Mouse (Mus musculus) kidney, adult 18-20 months (tissue): Measurements from ENCODE around the gene 9830107B12Rik.

ENCODE experiments used
- DNase-seq: peaks from one replicate; pipeline ENCODE4 v3.0.0; 2021

9830107B12Rik gene

GRCm38 (mm10) chr17:48093286-48093817 lies 52.7 kb downstream of the 9830107B12Rik start:
- no peak for DNase-seq

DNA sequence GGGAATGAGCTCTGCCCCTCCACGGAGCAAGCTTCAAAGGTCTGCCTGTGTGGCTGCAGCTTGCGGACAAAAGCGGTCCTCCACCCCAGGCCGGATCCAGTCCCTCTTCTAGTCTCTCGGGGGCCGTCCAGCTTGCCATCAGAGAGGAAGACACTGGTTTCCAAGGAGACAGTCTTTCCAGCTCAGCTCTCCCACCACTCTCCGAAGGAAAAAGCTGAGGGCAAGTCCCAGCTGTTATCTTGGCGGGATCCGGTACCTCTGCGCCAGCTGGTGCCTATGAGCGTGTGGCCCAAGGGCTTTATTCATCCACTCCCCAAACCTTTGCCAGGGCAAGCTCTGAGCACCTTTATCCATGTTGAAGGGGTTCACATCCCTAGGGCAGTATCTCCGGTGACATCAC lies 55.8 kb downstream of the 9830107B12Rik start:
- DNase-seq: no peak

GRCm38 (mm10) chr17:48089446-48089845 lies 56.6 kb downstream of the 9830107B12Rik start:
- no peak for DNase-seq

- no peak for DNase-seq
Measured at GRCm38 (mm10) chr17:48089019-48089418, 57.0 kb downstream of the 9830107B12Rik start, which contains the start of gene 1700067P10Rik. 1700067P10Rik (plus strand) TSS chr17:48089319.

- no peak for DNase-seq
Measured at GRCm38 (mm10) chr17:48080626-48081025, 65.4 kb downstream of the 9830107B12Rik start.
